Mouse (Mus musculus) erythroblast, embryonic 14.5 days (primary cell): ENCODE results near the gene Abcd3.

ENCODE experiments used
- GATA1 ChIP-seq: IDR thresholded peaks from 2 replicates; pipeline ENCODE4 v1.6.1; 2012; ENCODE audit warnings: low read length, inconsistent platforms, mixed read lengths
- TAL1 ChIP-seq: IDR thresholded peaks from 3 replicates; pipeline ENCODE4 v1.6.1; 2012; ENCODE audit warnings: low read length, inconsistent platforms, mixed read lengths

DNA sequence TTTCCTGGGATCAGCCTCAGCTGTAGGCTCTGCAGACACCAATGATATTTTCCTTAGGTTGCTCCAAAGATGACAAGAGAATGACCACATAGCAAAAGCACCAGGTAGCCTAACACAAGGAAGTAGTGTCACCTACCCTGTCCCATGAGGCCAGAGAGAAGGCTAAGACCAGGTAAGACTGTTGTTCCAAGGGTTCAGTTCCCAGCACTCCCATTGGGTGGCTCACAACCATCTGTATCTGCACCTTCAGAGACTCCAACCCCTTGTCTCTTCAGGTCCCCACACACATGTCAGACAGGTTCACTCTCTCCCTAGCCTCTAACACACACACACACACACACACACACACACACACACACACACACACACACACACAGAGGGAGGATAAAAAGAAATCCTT lies 99.8 kb downstream of the Abcd3 start:
- TF ChIP-seq GATA1 (no peak), TAL1 (no peak)
